Mouse (Mus musculus): ENCODE data around the gene Ttc25.

DNA sequence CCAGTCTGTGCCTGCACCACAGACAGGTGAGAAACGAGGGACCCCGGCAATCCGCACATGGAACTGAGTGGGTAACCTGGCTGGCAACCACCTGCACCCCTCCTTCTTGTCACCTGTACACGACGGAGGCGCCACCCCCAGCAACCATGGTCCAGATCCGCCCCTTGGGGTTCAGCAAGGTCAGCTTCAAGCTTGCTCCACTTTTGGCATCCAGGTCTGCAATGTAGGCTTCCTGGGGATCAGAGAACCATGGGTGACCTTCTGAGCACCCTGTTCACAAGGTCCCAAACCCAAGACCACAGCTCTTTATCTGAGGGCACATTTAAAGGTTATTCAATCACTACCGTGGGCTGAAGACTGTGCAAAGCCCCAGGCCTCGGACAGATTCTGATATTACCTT lies 29.6 kb upstream of the Ttc25 start:
- TF ChIP-seq CTCF (IDR thresholded peaks at IDR 0.05; ENCODE audit: insufficient read depth, low read depth, low read length) (no peak), POLR2A (IDR thresholded peaks at IDR 0.05; ENCODE audit: insufficient read depth, low read depth, low read length) (no peak)

Measured in olfactory bulb, adult 2 months (tissue).